Mouse (Mus musculus) olfactory bulb, adult 2 months (tissue): ENCODE measurements around the gene Alyref2. TPM values are rescaled to one million over a fixed set of nuclear protein-coding genes. Genes with fewer than 3 reads are reported as not detected.

Experiments
- H3K27ac ChIP-seq: fragments of 200-500 bp; 2 replicates; pipeline ENCODE4 v1.5.1; 2012; ENCODE audit warnings: low read depth, low read length; ENCODE audit not compliant: insufficient read depth
- H3K4me1 ChIP-seq: fragments of 200-500 bp; 2 replicates; pipeline ENCODE4 v1.6.1; 2012; ENCODE audit warnings: low read length; ENCODE audit not compliant: control insufficient read depth, insufficient read depth
- H3K4me3 ChIP-seq: fragments of 200-500 bp; 2 replicates; pipeline ENCODE4 v1.5.1; 2012; ENCODE audit warnings: mild to moderate bottlenecking, low read depth, low read length, moderate library complexity; ENCODE audit not compliant: insufficient read depth
- CTCF ChIP-seq: fragments of 200-500 bp; IDR thresholded peaks from 2 replicates; pipeline ENCODE4 v1.5.1; 2012; ENCODE audit warnings: low read depth, mild to moderate bottlenecking, low read length, moderate library complexity; ENCODE audit not compliant: insufficient read depth
- POLR2A ChIP-seq: fragments of 200-500 bp; IDR thresholded peaks from 2 replicates; pipeline ENCODE4 v1.6.1; 2012; ENCODE audit warnings: mild to moderate bottlenecking, low read depth, low read length, moderate library complexity; ENCODE audit not compliant: insufficient read depth
- WGBS: fragments of 180-500 bp; shearing (Covaris S2); methylation state at CpG from one replicate; pipeline ENCODE4 v1.1.7; 2018; 5-methylcytosine and 5-hydroxymethylcytosine counted together
- polyA plus RNA-seq: library from polyadenylated mRNA; stranded (reverse); fragments of >200 nt; gene quantifications from 2 replicates; pipeline ENCODE4 v1.2.4, GENCODE M21; 2012; ENCODE audit warnings: low replicate concordance; ENCODE audit not compliant: missing spikeins, insufficient read depth, insufficient read length

Gene Alyref2
- polyA plus RNA-seq, 1 experiment, result not detected

GRCm38 (mm10) chr1:171513234-171513633 lies 10.0 kb downstream of the Alyref2 start:
- WGBS, result 87% methylated on average over 2 of the region's 2 CpGs

GRCm38 (mm10) chr1:171513760-171514159 lies 10.5 kb downstream of the Alyref2 start:
- Histone ChIP-seq H3K27ac (no peak overlapping the region), H3K4me1 (no peaks in the 10 kb centered on the region), H3K4me3 (no peak overlapping the region)
- 96% methylated on average over 1 of the region's 1 CpGs for WGBS
- TF ChIP-seq CTCF (no peak), POLR2A (no peak)

More at GRCm38 (mm10) chr1:171513234-171513633, 10.0 kb downstream of the Alyref2 start:
- TF ChIP-seq POLR2A (no peak), CTCF (no peak)
- H3K4me3 ChIP-seq, result no peak overlapping the region
- no peaks in the 10 kb centered on the region for H3K4me1 ChIP-seq
- H3K27ac ChIP-seq, result no peak overlapping the region

DNA sequence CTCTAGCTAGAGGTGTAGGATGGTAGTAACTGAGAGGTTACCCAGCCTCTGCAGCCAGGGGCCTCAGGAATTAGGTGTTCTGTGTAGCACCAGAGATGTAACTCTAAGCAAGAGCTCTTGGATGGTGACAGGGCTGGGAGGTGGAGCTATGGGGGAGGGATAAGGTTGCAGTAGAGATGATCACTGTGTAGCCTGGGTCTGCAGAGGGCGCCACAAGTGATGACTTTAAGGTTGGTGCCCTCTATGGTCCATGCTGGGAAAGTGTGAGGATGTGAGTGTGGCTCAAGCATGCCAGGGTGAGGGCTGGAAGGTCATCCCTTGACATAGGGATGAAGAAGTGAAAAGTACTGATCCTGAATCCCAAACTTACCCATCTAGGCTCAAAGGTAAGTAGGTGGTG lies 11.8 kb downstream of the Alyref2 start:
- H3K27ac ChIP-seq, result no peak overlapping the region
- no peaks in the 10 kb centered on the region for H3K4me1 ChIP-seq
- TF ChIP-seq POLR2A, result no peak
- TF ChIP-seq CTCF, result no peak
- H3K4me3 ChIP-seq, result no peak overlapping the region
- 31% methylated on average over 1 of the region's 1 CpGs for WGBS

GRCm38 (mm10) chr1:171515557-171515956 lies 12.3 kb downstream of the Alyref2 start:
- TF ChIP-seq POLR2A (no peak), CTCF (no peak)
- Histone ChIP-seq H3K27ac (no peak overlapping the region), H3K4me3 (no peak overlapping the region), H3K4me1 (no peaks in the 10 kb centered on the region)
- WGBS, result 90% methylated on average over 4 of the region's 4 CpGs

- H3K4me3 ChIP-seq, result no peak overlapping the region
Observed at GRCm38 (mm10) chr1:171531367-171531766, 28.1 kb downstream of the Alyref2 start.

GRCm38 (mm10) chr1:171532830-171533229 lies 29.6 kb downstream of the Alyref2 start:
- no peak overlapping the region for H3K27ac ChIP-seq
- H3K4me1 ChIP-seq, result no peaks in the 10 kb centered on the region
- H3K4me3 ChIP-seq, result no peak overlapping the region
- 64% methylated on average over 2 of the region's 2 CpGs for WGBS
- TF ChIP-seq CTCF, result no peak
- TF ChIP-seq POLR2A, result no peak

More at GRCm38 (mm10) chr1:171531367-171531766, 28.1 kb downstream of the Alyref2 start:
- Histone ChIP-seq H3K4me1 (no peaks in the 10 kb centered on the region), H3K27ac (no peak overlapping the region)
- TF ChIP-seq CTCF, result no peak
- TF ChIP-seq POLR2A, result no peak
- WGBS, result 91% methylated on average over 4 of the region's 4 CpGs

- H3K4me1 ChIP-seq, result no peaks in the 10 kb centered on the region
- H3K27ac ChIP-seq, result no peak overlapping the region
- no peak overlapping the region for H3K4me3 ChIP-seq
- TF ChIP-seq POLR2A (no peak), CTCF (no peak)
Observed at GRCm38 (mm10) chr1:171534557-171534956, 31.3 kb downstream of the Alyref2 start.

GRCm38 (mm10) chr1:171535194-171535593 lies 31.9 kb downstream of the Alyref2 start, which contains the start of gene Itln1:
Gene Itln1, minus strand, starts transcription at chr1:171535294.
- TF ChIP-seq POLR2A, result no peak
- TF ChIP-seq CTCF, result no peak
- WGBS, result 95% methylated on average over 1 of the region's 1 CpGs
- H3K27ac ChIP-seq, result no peak within 1 kb of the TSS
- no peaks in the 10 kb centered on the region for H3K4me1 ChIP-seq
- H3K4me3 ChIP-seq, result no peak within 1 kb of the TSS

DNA sequence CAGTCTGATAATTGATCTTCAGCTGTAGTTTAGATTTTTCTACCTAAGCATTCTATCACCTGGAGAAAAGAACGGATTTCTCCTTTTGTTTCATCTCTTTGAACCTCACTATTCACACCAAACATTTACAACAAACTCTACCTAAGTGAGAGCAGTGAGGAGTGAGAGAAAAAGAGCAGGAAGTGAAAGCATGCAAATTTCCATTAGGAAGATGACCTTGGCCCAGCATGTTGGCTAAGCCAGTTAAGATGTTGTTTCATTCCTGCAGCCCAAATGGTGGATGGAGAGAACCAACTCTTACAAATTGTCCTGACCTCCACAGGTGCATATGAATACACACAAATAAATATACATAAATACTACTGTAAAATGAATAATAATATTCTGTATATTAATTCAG lies 37.4 kb downstream of the Alyref2 start:
- H3K4me1 ChIP-seq, result no peaks in the 10 kb centered on the region
- TF ChIP-seq POLR2A, result no peak
- no peak for TF ChIP-seq CTCF
- no peak overlapping the region for H3K4me3 ChIP-seq
- 89% methylated on average over 1 of the region's 1 CpGs for WGBS
- no peak overlapping the region for H3K27ac ChIP-seq

- 85% methylated on average over 7 of the region's 7 CpGs for WGBS
- Histone ChIP-seq H3K27ac (no peak overlapping the region), H3K4me3 (no peak overlapping the region), H3K4me1 (no peaks in the 10 kb centered on the region)
- no peak for TF ChIP-seq POLR2A
- no peak for TF ChIP-seq CTCF
Observed at GRCm38 (mm10) chr1:171551326-171551725, 48.0 kb downstream of the Alyref2 start.
